ENCODE assay signal across 16 mouse cellular contexts in the genomic region with DNA sequence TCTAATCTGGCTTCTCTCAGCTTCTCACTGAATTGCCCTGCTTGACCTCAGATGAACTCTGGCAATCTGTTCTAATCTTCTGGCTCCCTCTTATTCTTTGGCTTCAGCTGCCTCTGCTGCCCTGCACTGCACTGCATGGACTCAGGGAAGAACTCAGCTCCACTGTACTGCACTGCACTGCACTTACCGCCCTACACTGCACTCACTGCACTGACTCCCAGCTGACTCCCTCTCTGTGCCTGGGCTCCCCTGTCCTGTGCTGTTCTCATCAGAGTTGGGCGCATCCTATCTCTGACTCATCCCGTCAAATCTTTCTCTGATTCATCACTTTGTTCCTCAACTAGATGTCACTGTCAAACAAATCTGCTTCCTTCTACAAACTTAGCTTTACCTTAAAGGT.
"Had no signal": no experiment of that assay in that cellular context is flagged by ENCODE, and none has a peak within 500 bp of the region (broad histone marks: within the 10 kb centered on the region; RNA-seq: fewer than 3 reads in every experiment).

No protein-coding gene starts in this region.

- H3K27me3 ChIP-seq: limb, embryonic 15.5 days; midbrain, embryonic 12.5 days; midbrain, embryonic 15.5 days; neural tube, embryonic 13.5 days had no signal

- H3K9ac ChIP-seq: limb, embryonic 15.5 days; liver, embryonic 14.5 days; liver, postnatal 0 days; lung, embryonic 14.5 days; midbrain, embryonic 12.5 days; midbrain, embryonic 15.5 days; neural tube, embryonic 13.5 days had no signal

- H3K9me3 ChIP-seq: limb, embryonic 15.5 days; midbrain, embryonic 12.5 days; midbrain, embryonic 15.5 days; neural tube, embryonic 13.5 days had no signal

- H3K4me3 ChIP-seq: limb, embryonic 15.5 days; midbrain, embryonic 12.5 days; midbrain, embryonic 15.5 days; neural tube, embryonic 13.5 days had no signal

- DNase-seq: kidney, adult 18-20 months; kidney, adult 9 months; kidney, postnatal 14 days; kidney, postnatal 4 days; liver, postnatal 0 days; lung, embryonic 14.5 days; thymus, adult 18-20 months; thymus, postnatal 36 days had no signal

- ATAC-seq: liver, postnatal 0 days; lung, postnatal 0 days; midbrain, embryonic 15.5 days had no signal

- H3K4me1 ChIP-seq: limb, embryonic 15.5 days had no signal

- H3K4me2 ChIP-seq: limb, embryonic 15.5 days; liver, embryonic 11.5 days; lung, embryonic 14.5 days; midbrain, embryonic 12.5 days; midbrain, embryonic 15.5 days; neural tube, embryonic 13.5 days had no signal

- H3K36me3 ChIP-seq: limb, embryonic 15.5 days; midbrain, embryonic 12.5 days; midbrain, embryonic 15.5 days; neural tube, embryonic 13.5 days had no signal

- H3K27ac ChIP-seq: limb, embryonic 15.5 days; liver, embryonic 14.5 days; macrophage; midbrain, embryonic 12.5 days; midbrain, embryonic 15.5 days; neural tube, embryonic 13.5 days had no signal
